Mouse (Mus musculus) layer of hippocampus, adult 11-12 months (tissue): ENCODE data around the gene Esp24.
"Not testable (repeated sequence)": the region's sequence is repeated elsewhere in the genome, so short reads cannot be mapped to it uniquely, and the experiment has no call there.

Experiments
- DNase-seq: peaks from one replicate; pipeline ENCODE4 v3.0.0; 2022; ENCODE audit warnings: low spot score

Gene Esp24

GRCm38 (mm10) chr17:39036395-39036794, at the start of gene Esp24:
Gene Esp24 (plus strand): TSS chr17:39036695.
- not testable (repeated sequence) for DNase-seq

GRCm38 (mm10) chr17:39009846-39010245, 26.6 kb upstream of the Esp24 start:
- DNase-seq: no peak

- DNase-seq: no peak
These were observed 25.5 kb upstream of the Esp24 start for GRCm38 (mm10) chr17:39010675-39011638.

- DNase-seq: no peak
These were observed 19.3 kb upstream of the Esp24 start for GRCm38 (mm10) chr17:39017184-39017583.

GRCm38 (mm10) chr17:39043241-39043640, 6.7 kb downstream of the Esp24 start, which contains the start of gene Gm21903:
Gene Gm21903 (minus strand): TSS chr17:39043341.
- DNase-seq: no peak

- no peak for DNase-seq
These were observed 27.1 kb downstream of the Esp24 start for GRCm38 (mm10) chr17:39063641-39064040.

- DNase-seq: no peak
These were observed 40.4 kb downstream of the Esp24 start, which contains the start of gene Esp23 for GRCm38 (mm10) chr17:39076937-39077336. Gene Esp23 (minus strand): TSS chr17:39077037.
